Mouse (Mus musculus) kidney, postnatal 0 days (tissue): ENCODE measurements around the gene Cldn14. TPM values are rescaled to one million over a fixed set of nuclear protein-coding genes. Genes with fewer than 3 reads are reported as not detected.
"Not testable (repeated sequence)": the region's sequence is repeated elsewhere in the genome, so short reads cannot be mapped to it uniquely, and the experiment has no call there.

Source experiments
- ATAC-seq: fragments of 200-750 bp; cut with Nextera tagmentation; replicated peaks from 2 replicates; pipeline ENCODE4 v1.8.0; 2017; ENCODE audit warnings: low read depth, moderate number of reproducible peaks, moderate TSS enrichment, moderate library complexity; ENCODE audit not compliant: low FRiP score
- DNase-seq: peaks from one replicate; pipeline ENCODE4 v3.0.0-alpha.2; 2016; ENCODE audit warnings: low spot score
- H3K27ac ChIP-seq: fragments of 300-500 bp; sonication (generic); 2 replicates; pipeline ENCODE4 v1.5.1; 2014; ENCODE audit warnings: mild to moderate bottlenecking
- H3K27me3 ChIP-seq: fragments of 300-500 bp; sonication (generic); 2 replicates; pipeline ENCODE4 v1.6.1; 2014; ENCODE audit warnings: low read length, mixed read lengths; ENCODE audit not compliant: insufficient read depth
- H3K36me3 ChIP-seq: fragments of 300-500 bp; sonication (generic); 2 replicates; pipeline ENCODE4 v1.6.1; 2014; ENCODE audit warnings: low read length, mixed read lengths; ENCODE audit not compliant: insufficient read depth
- H3K4me1 ChIP-seq: fragments of 300-500 bp; sonication (generic); replicated peaks from 2 replicates; pipeline ENCODE4 v1.6.1; 2014; ENCODE audit warnings: antibody characterized with exemption, low read length, mixed read lengths; ENCODE audit not compliant: insufficient read depth
- H3K4me2 ChIP-seq: fragments of 300-500 bp; sonication (generic); 2 replicates; pipeline ENCODE4 v1.6.1; 2014; ENCODE audit warnings: mild to moderate bottlenecking, low read length, moderate library complexity, mixed read lengths
- H3K4me3 ChIP-seq: fragments of 300-500 bp; sonication (generic); replicated peaks from 2 replicates; pipeline ENCODE4 v1.5.1; 2014; ENCODE audit warnings: low read depth, low read length
- H3K9ac ChIP-seq: fragments of 300-500 bp; sonication (generic); 2 replicates; pipeline ENCODE4 v1.6.1; 2014; ENCODE audit warnings: low read depth, low read length
- H3K9me3 ChIP-seq: fragments of 300-500 bp; sonication (generic); replicated peaks from 2 replicates; pipeline ENCODE4 v1.6.1; 2016; ENCODE audit warnings: low read length, inconsistent platforms, mixed read lengths
- CTCF ChIP-seq: IDR thresholded peaks from 2 replicates; pipeline ENCODE4 v1.5.1; 2016; ENCODE audit warnings: antibody characterized with exemption, low read depth, mild to moderate bottlenecking, moderate library complexity
- WGBS: fragments of 180-500 bp; shearing (Covaris S2); extraction: QIAGEN DNeasy Blood & Tissue Kit; methylation state at CpG from one replicate; pipeline ENCODE4 v1.1.7; 2014; 5-methylcytosine and 5-hydroxymethylcytosine counted together
- polyA plus RNA-seq: library from polyadenylated mRNA; unstranded; fragments of >200 nt; fragmentation: Nextera tagmentation; extraction: Ambion mirVana; gene quantifications from 2 replicates; pipeline ENCODE4 v1.2.1, GENCODE M21; 2015

Cldn14 gene
- polyA plus RNA-seq, 1 experiment from 2014 or later: 0.95 TPM

DNA sequence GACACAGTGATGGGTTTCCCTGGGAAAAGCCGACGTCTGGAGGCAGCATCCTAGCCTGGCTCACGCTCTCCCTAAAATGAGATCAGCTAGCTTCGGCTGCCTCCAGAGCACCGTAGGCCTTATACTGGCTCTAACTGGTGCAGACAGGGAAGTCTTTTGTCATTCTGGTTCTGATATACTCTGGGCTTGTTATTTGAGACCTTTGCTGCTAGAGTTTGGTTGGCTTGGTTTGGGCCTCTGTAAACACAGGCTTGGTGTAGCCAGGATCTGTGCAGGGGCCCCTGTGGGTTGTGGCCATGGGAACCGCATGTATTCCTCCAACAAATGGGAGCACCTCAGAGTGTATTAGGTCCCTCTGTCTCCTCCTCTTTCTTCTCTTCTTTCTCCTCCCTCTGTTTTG, 7.3 kb downstream of the Cldn14 start:
- no peak for TF ChIP-seq CTCF

DNA sequence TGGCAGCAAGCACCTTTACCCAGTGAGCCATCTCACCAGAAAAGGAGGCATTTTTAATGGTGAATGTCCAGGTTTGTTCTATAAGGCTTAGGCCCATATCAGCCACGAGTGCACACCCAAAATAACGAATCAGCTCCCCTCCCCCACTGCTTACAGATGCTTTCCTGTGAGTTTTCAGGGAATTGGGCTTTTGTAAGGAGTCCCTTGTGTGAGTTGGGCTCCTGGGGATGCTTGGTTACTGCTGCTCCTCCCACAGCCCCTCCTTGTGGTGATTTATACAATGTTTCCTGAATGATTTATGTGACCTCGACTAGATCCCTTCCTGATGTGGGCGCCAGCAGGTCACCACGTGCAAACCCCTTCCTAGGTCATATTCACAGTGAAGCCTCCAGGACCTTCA, 9.7 kb downstream of the Cldn14 start:
- Histone ChIP-seq H3K4me3 (no peak overlapping the region), H3K27ac (no peak overlapping the region), H3K27me3 (no peaks in the 10 kb centered on the region), H3K9ac (no peak overlapping the region), H3K36me3 (no peaks in the 10 kb centered on the region), H3K4me2 (no peak overlapping the region), H3K4me1 (no peaks in the 10 kb centered on the region), H3K9me3 (no peaks in the 10 kb centered on the region)
- no peak for TF ChIP-seq CTCF
- ATAC-seq: no peak
- WGBS: 3% methylated on average over 5 of the region's 5 CpGs
- peak; percentile 34 for DNase-seq

More for the DNA sequence above, 7.3 kb downstream of the Cldn14 start:
- no peaks in the 10 kb centered on the region for H3K9me3 ChIP-seq
- WGBS: 68% methylated on average over 6 of the region's 6 CpGs
- ATAC-seq: no peak
- no peaks in the 10 kb centered on the region for H3K4me1 ChIP-seq
- H3K27ac ChIP-seq: no peak overlapping the region
- no peak overlapping the region for H3K4me2 ChIP-seq
- no peak for DNase-seq
- H3K36me3 ChIP-seq: no peaks in the 10 kb centered on the region
- no peak overlapping the region for H3K9ac ChIP-seq
- H3K27me3 ChIP-seq: no peaks in the 10 kb centered on the region
- H3K4me3 ChIP-seq: no peak overlapping the region

DNA sequence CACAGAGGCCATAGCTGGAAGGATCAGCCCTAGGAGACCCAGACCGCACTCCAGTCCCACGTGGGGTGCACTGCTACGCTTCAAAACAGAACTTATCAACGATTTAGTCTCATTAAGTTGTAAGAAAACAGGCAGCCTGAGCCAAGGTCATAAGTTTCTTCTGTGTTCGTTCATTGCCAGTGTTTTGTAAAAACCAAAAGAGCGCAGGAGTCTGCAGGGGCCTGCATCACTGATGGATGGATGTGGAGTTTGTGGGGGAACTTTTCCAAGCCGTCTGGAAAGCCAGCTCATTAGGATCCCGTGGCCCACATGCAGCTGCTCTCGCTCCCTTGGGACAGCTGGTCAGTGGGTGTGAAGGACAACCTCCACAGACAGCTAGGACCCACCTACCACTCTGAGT, 25.1 kb downstream of the Cldn14 start:
- no peak for TF ChIP-seq CTCF
- no peak overlapping the region for H3K27ac ChIP-seq
- peak; percentile 25 for DNase-seq
- H3K36me3 ChIP-seq: no peaks in the 10 kb centered on the region
- 50% methylated on average over 9 of the region's 9 CpGs for WGBS
- H3K9me3 ChIP-seq: no peaks in the 10 kb centered on the region
- H3K27me3 ChIP-seq: no peaks in the 10 kb centered on the region
- H3K9ac ChIP-seq: no peak overlapping the region
- no peaks in the 10 kb centered on the region for H3K4me1 ChIP-seq
- no peak for ATAC-seq
- H3K4me2 ChIP-seq: no peak overlapping the region
- H3K4me3 ChIP-seq: no peak overlapping the region

DNA sequence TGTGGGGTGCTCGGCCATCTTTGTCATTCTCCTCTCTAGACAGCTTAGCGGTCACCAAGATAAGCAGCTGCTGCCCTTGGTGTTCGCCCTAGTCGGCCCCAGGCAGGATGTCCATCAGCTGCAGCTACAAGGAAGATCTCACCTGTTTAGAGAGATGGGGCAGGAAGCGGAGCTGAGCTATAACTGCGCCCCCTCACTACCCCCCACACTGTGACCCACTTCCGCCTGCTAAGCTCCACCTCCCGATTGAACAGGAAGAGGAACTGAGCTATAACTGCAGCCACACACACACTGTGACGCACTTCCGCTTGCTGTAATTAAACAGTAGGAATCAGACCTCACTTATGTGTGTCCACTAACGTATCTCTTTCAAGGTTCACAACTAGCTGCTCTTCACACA, 26.3 kb downstream of the Cldn14 start:
- no peak for ATAC-seq
- no peak overlapping the region for H3K4me3 ChIP-seq
- TF ChIP-seq CTCF: no peak

GRCm38 (mm10) chr16:93981190-93981841, 27.3 kb downstream of the Cldn14 start:
- Histone ChIP-seq H3K4me2 (no peak overlapping the region), H3K4me3 (no peak overlapping the region), H3K36me3 (no peaks in the 10 kb centered on the region), H3K4me1 (no peaks in the 10 kb centered on the region), H3K27ac (no peak overlapping the region), H3K9ac (no peak overlapping the region), H3K27me3 (no peaks in the 10 kb centered on the region), H3K9me3 (no peaks in the 10 kb centered on the region)
- no peak for ATAC-seq
- no peak for TF ChIP-seq CTCF
- DNase-seq: no peak
- WGBS: 62% methylated on average over 15 of the region's 15 CpGs

More for the DNA sequence above, 26.3 kb downstream of the Cldn14 start:
- 81% methylated on average over 11 of the region's 11 CpGs for WGBS
- Histone ChIP-seq H3K27ac (no peak overlapping the region), H3K4me1 (no peaks in the 10 kb centered on the region), H3K36me3 (no peaks in the 10 kb centered on the region), H3K9ac (no peak overlapping the region), H3K9me3 (no peaks in the 10 kb centered on the region), H3K27me3 (no peaks in the 10 kb centered on the region), H3K4me2 (no peak overlapping the region)
- no peak for DNase-seq

- DNase-seq, H3K9ac ChIP-seq, H3K4me3 ChIP-seq, H3K9me3 ChIP-seq, H3K27me3 ChIP-seq, H3K36me3 ChIP-seq, H3K27ac ChIP-seq, H3K4me1 ChIP-seq, ATAC-seq, H3K4me2 ChIP-seq: not testable (repeated sequence)
- WGBS: 82% methylated on average over 3 of the region's 3 CpGs
Measured at GRCm38 (mm10) chr16:93980338-93980737, 28.3 kb downstream of the Cldn14 start.

GRCm38 (mm10) chr16:93979316-93979715, 29.3 kb downstream of the Cldn14 start:
- no peak for TF ChIP-seq CTCF
- H3K4me3 ChIP-seq: no peak overlapping the region
- WGBS: 93% methylated on average over 2 of the region's 2 CpGs

More at GRCm38 (mm10) chr16:93979316-93979715, 29.3 kb downstream of the Cldn14 start:
- ATAC-seq (0 out of 2 replicates have a peak, but pooled peaks have one; percentile 17), DNase-seq (no peak)
- no peak overlapping the region for H3K9ac ChIP-seq
- no peak overlapping the region for H3K4me2 ChIP-seq
- no peak overlapping the region for H3K27ac ChIP-seq
- no peaks in the 10 kb centered on the region for H3K36me3 ChIP-seq
- no peaks in the 10 kb centered on the region for H3K9me3 ChIP-seq
- no peaks in the 10 kb centered on the region for H3K27me3 ChIP-seq
- no peaks in the 10 kb centered on the region for H3K4me1 ChIP-seq
